Mouse (Mus musculus) adrenal gland, postnatal 14 days (tissue): Measurements from ENCODE around the gene Ugt1a7c. TPM values are rescaled to one million over a fixed set of nuclear protein-coding genes. Genes with fewer than 3 reads are reported as not detected.
A peak's percentile ranks its signal among the peaks of the same experiment; 100 is the strongest.

Experiments
- DNase-seq: peaks from one replicate; pipeline ENCODE4 v3.0.0; 2021; ENCODE audit warnings: mixed read lengths
- total RNA-seq: library from RNA; stranded (reverse); gene quantifications from 2 replicates; pipeline ENCODE4 v1.2.3, GENCODE M21; 2021

Gene Ugt1a7c
- total RNA-seq, 1 experiment from 2014 or later, result 1.9 TPM

DNA sequence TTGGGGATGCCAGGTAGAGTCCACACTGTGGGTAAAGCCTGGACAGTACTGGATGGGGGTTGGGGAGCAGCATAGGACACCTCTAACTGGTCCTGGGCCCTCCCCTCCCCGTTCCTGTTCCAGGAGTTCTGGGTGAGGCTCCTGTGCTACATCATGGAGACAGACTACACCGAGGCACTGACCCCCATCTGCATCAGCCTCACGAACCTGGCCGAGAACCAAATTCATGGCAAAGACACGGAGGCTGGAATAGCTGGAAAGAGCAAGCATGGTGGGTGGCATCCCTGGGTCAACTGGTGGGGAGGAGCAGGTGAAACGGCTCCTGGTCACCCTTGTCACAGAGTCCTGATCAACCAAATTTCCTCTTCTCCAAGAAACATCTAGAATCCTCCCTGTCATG, 143.9 kb downstream of the Ugt1a7c start:
- no peak for DNase-seq

DNA sequence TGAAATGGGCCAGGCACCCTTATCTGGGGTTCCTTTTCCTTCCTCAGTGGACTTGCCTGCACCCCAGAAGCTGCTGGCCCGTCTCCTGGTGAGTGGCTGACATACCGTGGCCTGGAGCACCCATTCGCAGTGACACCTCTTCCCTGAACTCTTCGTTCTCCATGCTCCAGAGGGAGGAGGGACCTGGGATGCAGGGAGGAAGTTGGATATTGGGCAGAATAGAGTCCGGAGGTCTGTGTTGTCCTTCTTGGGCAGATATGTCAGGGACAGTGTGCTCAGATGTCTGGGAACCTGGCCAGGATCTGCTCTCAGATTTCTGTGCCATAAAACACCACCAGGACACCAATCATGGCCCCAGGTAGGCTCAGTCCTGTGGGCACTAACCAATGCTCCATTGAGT, 145.2 kb downstream of the Ugt1a7c start:
- peak; percentile 59 for DNase-seq

DNA sequence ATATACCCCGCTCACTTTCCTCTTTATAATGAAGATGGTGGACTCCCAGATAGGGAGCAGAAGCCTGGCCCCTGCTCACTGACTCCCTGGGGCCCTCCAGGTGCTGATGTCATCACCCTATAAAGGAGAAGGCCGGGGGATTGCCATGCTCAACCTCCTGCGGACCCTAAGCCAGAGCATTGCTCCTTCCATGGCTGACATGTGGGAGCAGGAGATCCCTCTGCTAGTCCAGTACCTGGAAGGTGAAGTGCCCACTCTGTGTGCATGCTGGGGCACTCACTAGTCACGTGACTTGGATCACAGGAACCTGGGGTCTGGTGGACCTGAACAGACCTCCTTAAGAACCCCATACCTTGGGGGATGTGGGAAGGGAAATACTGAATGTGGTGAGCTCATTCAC, 145.7 kb downstream of the Ugt1a7c start:
- DNase-seq, result no peak

DNA sequence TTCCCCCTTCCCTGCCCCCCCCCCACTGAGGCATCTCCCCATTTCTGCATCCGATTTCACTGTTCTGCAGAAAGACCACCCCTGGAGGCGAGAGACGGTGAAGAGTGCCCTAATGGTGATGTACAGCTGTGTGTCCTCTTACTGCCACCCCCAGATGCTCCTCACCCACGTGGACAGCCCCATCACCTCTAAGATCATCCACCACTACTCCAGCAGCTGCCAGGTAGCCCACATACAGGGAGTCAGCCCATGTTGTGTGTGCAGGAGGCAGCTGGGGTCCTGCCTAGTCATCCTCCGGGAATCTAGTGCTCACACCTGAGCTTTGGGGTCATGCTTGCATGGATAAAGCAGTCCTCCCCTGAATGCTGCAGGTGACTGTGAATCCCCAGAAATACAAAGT, 149.0 kb downstream of the Ugt1a7c start:
- DNase-seq, result no peak

DNA sequence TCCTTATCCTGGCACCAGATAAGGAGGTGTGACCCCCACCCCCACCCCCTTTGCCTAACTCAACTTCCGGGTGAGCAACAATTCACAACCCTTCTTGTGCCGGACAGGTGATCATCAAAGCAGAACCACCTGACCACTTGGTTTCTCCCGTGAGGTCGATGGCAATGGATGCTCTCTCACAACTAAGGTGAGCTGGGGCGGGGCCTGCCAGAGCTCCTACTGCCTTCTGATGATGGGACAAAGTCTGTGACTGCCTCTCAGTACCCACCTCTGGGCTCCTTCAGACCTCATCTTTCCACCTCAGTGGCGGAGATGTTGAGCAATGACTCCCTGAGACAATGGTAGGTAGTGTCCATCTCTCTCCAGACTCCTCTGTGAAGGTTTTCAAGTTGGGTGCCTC, 151.0 kb downstream of the Ugt1a7c start:
- no peak for DNase-seq

DNA sequence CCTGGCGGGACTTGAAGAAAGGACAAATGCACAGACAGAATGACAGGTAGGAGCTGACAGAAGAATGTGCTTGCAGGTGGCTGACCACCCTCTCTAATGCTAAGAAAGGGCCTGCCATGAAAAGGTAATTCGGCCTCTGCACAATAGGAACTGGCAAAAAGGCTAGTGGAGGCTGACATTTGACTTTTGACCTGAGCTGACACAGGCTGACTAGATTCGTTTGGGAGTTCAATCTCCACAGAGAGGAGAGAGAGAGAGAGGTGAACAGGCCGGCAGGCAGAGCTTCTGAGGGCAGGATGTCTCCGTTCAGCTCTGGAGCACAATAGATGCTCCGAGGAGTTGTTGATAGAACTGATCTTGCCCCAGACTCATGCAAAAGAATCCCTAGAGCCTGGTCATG, 151.5 kb downstream of the Ugt1a7c start:
- no peak for DNase-seq

DNA sequence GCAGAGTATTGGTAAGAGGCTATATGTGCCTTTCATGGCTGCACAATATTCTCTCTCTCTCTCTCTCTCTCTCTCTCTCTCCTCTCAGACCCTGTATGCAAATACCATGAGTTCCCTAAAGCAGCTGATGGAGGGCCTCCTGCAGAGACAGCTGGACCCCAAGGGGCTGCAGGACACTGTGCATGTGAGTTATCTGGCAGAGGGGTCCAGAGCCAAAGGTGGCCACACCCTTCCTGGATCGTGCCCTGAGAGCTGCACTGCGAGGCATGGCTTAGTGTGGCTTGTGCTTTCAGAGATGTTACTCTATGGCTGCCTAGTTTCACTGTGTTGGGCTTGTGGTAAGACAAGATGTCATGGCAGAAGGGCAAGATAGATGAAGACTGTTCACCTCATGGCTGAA, 152.8 kb downstream of the Ugt1a7c start:
- no peak for DNase-seq

DNA sequence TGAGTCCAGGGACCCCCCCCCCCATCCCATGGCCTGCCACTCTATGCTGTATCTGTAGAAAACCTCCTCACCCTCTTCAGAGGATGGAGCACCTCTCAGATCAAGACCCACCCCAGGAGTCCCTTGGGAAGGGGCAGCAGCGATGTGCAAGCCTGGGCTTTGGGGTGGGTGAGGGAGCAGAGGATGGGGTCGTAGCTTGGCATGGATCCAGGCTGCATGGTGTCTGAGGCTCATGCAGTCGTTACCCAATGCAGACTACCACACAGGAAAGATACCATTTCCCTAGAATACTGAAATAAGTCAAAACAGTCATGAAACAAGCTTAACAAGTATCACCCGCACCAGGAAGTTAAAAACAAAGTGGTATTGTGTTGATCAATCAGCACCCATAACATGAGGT, 153.8 kb downstream of the Ugt1a7c start:
- DNase-seq, result no peak

DNA sequence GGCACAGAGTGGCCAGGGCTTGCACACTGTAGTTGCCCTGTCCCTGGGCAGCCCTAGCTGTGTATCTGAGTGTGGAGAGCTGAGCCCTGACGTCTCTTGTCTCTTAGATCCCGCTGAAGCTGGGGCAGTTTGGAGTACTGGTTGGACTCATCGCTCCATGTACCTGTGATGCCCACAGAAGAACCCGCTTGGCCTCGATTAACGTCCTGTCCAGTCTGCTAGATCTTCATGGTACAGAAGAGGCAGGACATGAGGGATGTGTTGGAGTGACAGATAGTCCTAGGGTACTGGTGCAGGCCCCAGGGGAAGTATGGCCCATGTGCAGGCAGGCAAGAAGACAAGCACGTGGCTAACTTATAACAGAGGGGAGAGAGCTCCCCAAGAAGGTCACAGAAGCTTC, 154.7 kb downstream of the Ugt1a7c start:
- no peak for DNase-seq

DNA sequence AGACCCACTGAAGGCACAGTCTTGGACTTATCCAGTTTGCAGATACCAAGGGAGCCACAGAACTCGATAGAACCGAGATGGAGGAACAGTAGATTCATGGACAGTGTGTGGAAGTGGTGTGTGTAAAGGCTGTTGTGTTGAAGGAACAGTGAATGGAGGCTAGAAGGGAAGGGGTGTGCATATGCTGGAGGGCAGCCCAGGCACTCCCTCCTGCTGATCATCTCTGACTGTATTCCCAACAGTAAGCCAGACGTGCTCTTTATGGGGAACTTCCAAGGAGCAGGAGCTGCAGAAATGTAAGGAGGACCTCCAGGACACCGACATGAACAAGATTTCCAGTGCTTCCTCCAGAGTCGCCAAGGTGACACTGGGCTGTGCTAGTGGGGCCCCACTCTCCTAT, 155.2 kb downstream of the Ugt1a7c start:
- no peak for DNase-seq

DNA sequence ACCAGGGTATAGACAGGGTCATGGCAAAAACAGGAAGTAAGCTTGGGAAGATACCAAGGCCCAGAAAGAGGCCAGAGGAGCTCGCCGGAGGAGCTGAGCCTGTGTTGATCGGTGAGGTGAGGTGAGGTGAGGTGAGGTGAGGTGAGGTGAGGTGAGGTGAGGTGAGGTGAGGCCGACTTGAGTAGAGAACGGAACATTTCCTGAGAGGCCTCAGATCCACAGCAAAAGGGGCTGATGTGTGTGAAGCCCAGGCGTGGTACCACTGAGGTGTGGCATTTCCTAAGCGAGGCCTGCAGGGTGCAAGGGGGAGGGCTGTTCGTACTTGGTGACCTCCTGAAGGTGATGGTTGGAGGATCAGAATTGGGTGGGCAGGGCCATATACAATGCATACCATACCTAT, 158.2 kb downstream of the Ugt1a7c start:
- no peak for DNase-seq

DNA sequence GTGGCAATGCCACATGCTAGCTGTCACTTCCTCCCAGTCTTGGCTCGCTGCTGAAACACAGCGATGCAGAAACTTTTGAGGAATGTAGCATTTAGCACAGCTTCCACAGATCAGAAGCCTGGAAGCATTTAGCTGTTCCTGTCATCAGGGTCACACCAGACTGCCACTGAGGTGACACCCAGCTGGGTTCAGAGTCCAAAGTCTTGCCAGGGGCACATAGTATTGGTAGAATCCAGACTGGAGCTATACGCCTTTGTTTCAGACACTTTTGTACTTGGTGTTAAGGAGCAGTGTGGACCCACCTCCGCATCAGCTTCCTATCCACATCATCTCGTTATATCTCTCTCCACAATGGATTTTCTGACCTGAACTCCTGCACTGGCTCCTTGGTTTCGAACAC, 158.7 kb downstream of the Ugt1a7c start:
- no peak for DNase-seq

DNA sequence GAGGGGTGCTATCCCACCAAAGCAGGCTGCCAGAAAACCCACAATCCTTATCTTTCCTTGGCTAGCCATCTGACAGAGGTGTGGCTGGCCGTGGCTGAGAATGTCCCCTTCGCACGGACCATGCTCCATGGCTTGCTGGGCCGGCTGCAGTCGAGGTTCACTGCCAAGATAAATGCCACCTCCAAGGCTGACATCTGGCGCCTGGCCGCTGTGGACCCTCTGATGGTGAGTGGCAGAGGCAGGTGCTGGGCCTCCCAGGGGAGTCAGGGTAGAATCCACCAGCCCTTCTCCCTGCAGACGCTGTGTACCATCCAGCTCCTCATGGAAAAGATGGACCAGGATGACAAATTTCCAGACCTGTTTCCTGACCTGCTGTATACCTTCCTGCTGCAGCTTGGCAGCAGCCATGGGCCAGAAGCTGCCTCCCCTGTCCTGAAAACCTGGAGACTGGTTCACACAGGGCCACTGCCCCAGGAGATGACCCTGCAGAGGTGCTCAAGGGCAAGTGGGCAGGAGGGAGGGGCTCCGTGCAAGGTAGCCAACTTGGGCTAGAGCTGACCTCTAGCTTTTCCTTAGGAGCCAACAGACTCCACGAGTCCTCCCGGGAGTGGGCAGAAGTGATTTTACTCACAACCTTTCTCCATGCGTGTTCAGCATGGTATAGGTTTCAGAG, 160.1 kb downstream of the Ugt1a7c start:
- no peak for DNase-seq

DNA sequence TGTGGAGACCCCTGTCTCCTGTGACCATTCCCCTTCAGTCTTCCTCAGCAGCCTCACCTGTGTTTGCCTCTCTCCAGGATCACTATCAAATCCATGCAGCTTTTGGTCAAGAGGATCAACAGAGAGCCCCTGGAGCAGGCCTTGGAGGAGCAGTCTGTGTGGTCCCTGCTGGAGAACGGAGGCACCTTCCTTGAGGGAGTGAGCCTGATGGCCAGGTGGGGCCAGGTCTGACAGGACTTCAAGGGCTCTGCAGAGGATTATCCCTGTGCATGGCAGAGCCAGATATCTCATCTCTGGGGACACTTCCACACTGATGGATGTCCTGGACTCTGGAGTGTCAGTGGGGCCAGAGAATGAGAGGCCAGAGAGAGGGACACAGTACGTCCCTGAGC, 160.6 kb downstream of the Ugt1a7c start:
- DNase-seq, result no peak

DNA sequence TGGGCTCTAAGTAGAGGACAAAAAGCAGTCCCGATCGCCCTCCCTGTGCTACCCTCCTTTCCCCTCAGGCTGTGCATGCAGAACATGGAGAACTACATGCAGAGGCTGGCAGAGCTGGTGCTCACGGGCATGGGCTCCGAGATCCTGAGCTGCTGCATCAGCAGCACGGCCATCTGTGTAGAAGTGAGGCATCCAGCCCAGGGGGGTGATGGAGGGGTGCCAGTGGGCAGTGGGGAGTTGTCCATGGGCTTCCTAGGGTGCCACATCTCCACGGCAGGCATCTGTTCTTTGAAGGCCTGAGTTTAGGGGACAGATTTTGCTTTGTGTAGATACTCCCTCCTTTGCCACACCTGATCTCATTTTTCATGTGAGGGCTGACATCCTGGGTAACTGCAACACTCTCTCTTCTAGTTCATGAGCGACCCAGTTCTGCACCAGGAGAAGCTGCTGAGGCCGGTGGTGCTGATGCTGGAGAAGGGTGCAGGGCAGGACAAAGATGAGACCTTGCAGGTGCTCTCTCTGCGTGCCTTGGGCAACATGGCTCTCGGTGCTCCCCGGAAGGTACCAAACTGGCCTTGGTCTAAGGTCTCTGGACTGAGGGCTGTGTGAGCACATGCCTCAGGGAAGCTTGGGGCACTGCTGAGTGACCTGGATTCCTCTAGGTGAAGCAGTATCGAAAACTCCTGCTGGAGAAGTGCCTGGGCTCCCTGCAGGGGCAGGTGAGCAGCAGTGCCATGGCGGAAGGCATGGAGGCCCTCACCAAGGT, 161.3 kb downstream of the Ugt1a7c start:
- DNase-seq, result no peak

DNA sequence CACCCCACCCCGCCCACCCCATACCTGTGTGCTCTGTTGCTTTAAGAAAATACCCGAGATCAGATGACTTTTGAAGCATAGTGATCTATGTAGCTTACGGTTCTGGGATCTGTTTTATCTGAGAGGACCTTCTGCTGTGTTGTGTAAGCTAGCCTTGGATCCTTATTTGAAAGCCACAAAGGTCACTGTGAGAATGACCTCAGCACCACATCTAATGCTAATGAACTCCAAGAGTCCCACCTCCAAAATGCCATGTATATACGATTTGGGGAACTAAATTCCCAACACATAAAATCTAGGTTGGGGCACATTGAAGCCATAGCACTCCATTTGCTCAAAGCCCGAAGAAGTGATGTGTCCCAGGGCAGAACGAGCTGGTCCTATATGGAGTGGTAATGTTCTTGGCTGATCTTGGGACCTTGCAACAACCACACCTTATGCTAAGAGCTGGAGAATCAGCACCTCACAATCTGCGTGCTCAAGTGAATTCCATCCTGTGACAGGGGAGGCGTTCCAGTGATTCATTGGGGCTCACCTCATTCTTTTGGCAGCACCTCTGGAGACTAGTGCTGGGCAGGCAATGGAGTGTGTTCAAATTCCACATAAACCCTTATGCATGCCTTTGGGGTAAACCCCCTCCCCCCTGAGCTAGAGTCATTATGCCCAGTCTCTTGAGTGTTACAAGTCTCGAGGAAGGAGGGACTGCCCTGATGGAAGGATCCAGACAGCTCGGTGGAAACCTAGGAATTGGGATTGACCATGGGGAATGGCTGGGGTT, 162.2 kb downstream of the Ugt1a7c start:
- DNase-seq, result no peak

DNA sequence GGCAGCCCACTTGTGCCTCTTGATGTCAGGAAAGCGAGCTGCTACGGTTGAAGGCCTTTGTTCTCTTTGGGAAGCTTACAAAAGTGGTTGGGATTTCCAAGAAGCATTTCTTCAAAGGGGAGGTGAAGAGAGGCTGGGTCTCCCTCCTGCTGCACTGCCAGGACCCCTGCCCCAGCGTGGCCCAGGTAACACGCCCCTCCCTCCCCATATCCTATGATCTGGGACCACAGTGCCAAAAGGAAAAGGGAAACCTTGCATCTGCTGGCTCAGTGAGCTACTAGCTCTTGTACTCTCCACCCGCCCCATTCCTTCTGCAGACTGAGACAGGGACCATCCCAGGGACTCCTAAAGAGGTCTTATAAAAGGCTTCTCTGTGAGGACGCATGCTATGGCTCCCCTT, 162.8 kb downstream of the Ugt1a7c start:
- DNase-seq, result no peak

DNA sequence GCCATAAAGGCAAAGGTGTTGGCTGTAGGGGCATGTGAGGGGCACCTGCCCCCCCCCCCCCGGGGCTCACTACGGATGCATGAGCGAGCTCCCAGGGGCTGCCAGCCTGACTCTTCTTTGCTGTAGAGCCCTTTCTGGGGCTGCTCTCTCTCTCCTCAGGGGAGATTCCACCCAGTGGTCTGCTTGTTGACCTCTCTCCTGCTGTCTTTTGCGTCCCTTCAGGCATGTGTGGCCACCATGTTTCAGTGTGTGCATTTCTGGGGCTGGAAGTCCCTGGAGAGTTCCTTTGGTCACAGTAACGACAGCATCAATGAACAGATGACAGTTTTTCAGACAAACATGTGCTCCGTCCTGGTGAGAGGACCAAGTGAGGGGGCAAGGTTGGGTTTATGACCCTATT, 163.5 kb downstream of the Ugt1a7c start:
- DNase-seq, result no peak

DNA sequence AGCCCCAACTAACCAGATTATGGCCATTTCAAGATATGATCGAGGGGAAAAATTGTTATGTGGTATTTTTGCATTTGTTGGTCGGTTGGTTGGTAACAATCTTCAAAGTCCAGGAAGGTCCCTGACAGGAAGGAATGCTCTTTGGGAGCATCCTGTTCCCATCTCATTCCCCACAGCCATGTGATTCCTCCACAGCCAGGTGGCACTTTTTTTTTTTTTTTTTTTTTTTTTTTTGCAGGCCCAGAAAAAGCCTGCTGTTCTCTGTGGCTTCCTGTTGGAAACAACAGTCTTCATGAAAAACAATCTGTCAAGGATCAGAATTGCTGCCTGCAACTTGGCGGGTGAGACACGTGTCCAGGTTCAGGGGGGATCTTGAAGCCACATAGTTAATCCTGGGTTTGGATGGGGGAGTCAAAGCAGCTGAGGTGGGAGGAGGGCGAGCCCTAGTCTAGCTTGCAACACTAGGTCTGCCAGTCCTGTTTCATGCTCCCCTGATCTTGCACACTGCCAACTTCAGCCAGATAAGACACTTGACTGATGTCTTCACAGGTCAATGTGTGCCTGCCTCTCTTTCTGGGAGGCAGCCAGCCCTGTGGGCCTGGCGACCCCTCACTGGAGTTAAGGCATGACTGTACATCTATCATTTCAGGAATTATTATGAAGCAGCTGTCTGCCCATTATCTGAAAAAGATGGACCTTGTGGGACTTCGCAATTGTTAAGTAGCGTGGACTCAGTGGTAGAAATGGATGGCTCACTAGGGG, 164.2 kb downstream of the Ugt1a7c start:
- peak; percentile 64 for DNase-seq

DNA sequence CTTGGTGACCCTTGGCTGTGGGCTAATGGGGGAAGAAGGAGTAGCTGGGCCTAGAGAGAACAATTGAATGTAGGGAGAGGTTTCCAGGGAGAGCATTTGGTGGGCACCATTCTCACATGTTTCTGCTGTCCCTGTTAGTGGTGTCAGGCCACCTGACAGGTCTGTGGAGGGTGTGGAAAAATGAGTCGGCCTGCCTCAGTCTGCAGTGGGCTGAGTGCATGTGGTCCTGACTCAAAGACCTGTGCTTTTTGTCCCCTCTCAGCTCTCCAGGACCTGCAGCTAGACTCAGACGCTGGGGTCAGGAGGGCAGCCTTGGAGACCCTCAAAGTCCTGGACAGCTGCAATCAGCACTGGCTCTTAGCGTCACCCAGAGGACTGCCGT, 164.8 kb downstream of the Ugt1a7c start:
- no peak for DNase-seq

DNA sequence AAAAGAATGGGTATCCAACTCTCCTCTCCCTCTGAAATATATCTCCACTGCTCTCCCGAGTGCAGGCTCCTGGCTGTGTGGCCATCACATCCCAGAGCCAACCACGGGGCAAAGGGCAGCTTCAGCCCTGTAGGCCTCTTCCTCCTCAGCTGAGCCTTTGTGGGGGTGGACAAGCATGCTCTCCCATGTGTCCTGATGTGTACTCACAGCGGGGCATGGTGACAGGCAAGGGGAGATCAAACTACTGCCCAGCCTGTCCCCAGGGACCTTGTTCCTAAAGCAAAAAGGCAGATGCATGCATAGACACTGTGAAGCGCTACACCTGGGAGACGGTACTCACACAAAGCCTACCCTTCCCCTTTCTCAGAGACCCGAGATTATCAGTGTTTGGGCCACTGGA, 165.3 kb downstream of the Ugt1a7c start:
- DNase-seq, result peak; percentile 69

DNA sequence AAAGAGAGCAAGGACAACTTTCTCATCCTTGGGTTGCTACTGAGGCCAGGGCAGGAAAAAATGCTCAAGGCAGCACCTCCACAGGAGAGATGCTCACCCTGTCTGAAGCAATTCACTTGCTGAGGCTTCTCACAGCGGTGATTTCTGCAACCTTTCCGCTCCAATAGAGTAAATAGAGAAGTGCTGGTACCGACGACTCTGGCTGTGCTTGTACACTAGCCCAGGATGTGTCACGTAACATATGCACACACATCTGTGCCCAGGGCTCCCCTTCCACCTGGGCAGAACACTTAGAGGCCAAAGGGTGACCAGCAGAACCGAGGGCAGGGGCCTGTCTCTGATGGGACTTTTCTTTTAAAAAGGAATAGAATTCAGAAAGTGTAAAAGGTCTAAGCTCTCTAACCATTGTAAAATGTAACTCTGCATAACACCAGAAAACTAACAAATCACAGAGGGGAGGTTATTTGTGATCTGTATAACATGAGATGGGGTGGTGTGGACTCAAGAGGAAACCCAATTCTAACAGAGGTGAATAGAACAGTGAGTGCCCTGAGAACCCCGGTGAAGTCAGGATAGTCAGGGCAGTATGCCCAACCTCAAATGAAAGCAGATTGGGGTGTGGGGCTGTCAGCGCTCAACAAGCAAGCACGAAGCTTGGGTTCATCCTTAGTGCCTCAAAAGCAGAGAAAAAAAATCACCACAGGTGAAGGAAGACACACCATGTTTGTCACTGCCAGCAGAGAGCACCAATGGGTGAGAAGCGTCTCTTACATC, 165.9 kb downstream of the Ugt1a7c start:
- no peak for DNase-seq
